Mouse (Mus musculus) heart, postnatal 0 days (tissue): ENCODE measurements around the gene Nrxn1. TPM values are rescaled to one million over a fixed set of nuclear protein-coding genes. Genes with fewer than 3 reads are reported as not detected.

ENCODE experiments used
- ATAC-seq: fragments of 200-750 bp; cut with Nextera tagmentation; 2 replicates; pipeline ENCODE4 v1.8.0; 2017; ENCODE audit warnings: low read depth, moderate number of reproducible peaks, moderate library complexity; ENCODE audit not compliant: insufficient read depth
- DNase-seq: peaks from one replicate; pipeline ENCODE4 v3.0.0-alpha.2; 2016; ENCODE audit warnings: low spot score
- H3K27ac ChIP-seq: fragments of 300-500 bp; sonication (generic); 2 replicates; pipeline ENCODE4 v1.5.1; 2014; ENCODE audit warnings: low read depth, mild to moderate bottlenecking
- H3K27me3 ChIP-seq: fragments of 300-500 bp; sonication (generic); 2 replicates; pipeline ENCODE4 v1.6.1; 2014; ENCODE audit warnings: low read length, mixed read lengths; ENCODE audit not compliant: control insufficient read depth, insufficient read depth
- H3K36me3 ChIP-seq: fragments of 300-500 bp; sonication (generic); replicated peaks from 2 replicates; pipeline ENCODE4 v1.6.1; 2014; ENCODE audit warnings: low read length, mixed read lengths; ENCODE audit not compliant: control insufficient read depth, insufficient read depth
- H3K4me1 ChIP-seq: fragments of 300-500 bp; sonication (generic); 2 replicates; pipeline ENCODE4 v1.6.1; 2014; ENCODE audit warnings: antibody characterized with exemption; ENCODE audit not compliant: control insufficient read depth, insufficient read depth
- H3K4me2 ChIP-seq: fragments of 300-500 bp; sonication (generic); 2 replicates; pipeline ENCODE4 v1.6.1; 2014; ENCODE audit warnings: low read depth, mild to moderate bottlenecking, low read length, moderate library complexity
- H3K4me3 ChIP-seq: fragments of 300-500 bp; sonication (generic); 2 replicates; pipeline ENCODE4 v1.5.1; 2014; ENCODE audit warnings: low read depth, low read length
- H3K9ac ChIP-seq: fragments of 300-500 bp; sonication (generic); replicated peaks from 2 replicates; pipeline ENCODE4 v1.6.1; 2014; ENCODE audit warnings: low read depth, low read length, mixed read lengths
- H3K9me3 ChIP-seq: fragments of 300-500 bp; sonication (generic); replicated peaks from 2 replicates; pipeline ENCODE4 v1.6.1; 2016; ENCODE audit warnings: low read length; ENCODE audit not compliant: control insufficient read depth
- CTCF ChIP-seq: IDR thresholded peaks from 2 replicates; pipeline ENCODE4 v1.5.1; 2016; ENCODE audit warnings: antibody characterized with exemption, control low read depth, low read depth
- EP300 ChIP-seq: IDR thresholded peaks from 2 replicates; pipeline ENCODE4 v1.6.1; 2016; ENCODE audit warnings: antibody characterized with exemption, low read depth
- WGBS: fragments of 180-500 bp; shearing (Covaris S2); extraction: QIAGEN DNeasy Blood & Tissue Kit; methylation state at CpG from one replicate; pipeline ENCODE4 v1.1.7; 2014; 5-methylcytosine and 5-hydroxymethylcytosine counted together
- polyA plus RNA-seq: library from polyadenylated mRNA; unstranded; fragments of >200 nt; fragmentation: Nextera tagmentation; extraction: Ambion mirVana; gene quantifications from 2 replicates; pipeline ENCODE4 v1.2.1, GENCODE M21; 2015
- total RNA-seq: library from RNA; depleted of rRNA; stranded (reverse); fragments of >200 nt; gene quantifications from 2 replicates; pipeline ENCODE4 v1.2.3, GENCODE M21; 2014; ENCODE audit warnings: low replicate concordance

Gene Nrxn1
- total and polyA plus RNA-seq, 2 experiments from 2014 or later, result 1.1 to 4.1 TPM

DNA sequence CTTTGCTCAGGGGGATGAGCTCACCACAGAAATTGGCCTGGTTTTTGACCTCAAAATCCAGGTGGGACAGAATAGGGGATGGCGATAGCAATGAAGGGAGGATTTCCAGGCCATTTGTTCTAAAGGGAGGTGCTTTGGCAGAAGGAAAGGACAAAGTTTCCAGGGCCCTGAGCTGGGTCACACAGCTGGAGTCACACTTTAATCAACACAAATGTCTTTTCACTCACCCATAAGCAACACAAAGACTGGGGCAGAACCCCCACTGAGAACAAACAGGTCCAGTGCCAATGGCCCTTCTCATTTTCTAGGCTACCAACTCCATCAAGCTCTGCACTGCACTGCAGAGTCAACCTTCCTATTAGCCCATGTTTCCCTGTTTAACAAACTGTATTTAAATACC, 249.0 kb downstream of the Nrxn1 start:
- no peak for TF ChIP-seq EP300
- TF ChIP-seq CTCF, result no peak
- H3K4me2 ChIP-seq, result no peak overlapping the region
- no peaks in the 10 kb centered on the region for H3K27me3 ChIP-seq
- ATAC-seq (no peak), DNase-seq (no peak)
- no peak overlapping the region for H3K27ac ChIP-seq
- no peak overlapping the region for H3K4me3 ChIP-seq
- no peak overlapping the region for H3K9ac ChIP-seq
- no peaks in the 10 kb centered on the region for H3K9me3 ChIP-seq
- H3K4me1 ChIP-seq, result no peaks in the 10 kb centered on the region
- H3K36me3 ChIP-seq, result no peaks in the 10 kb centered on the region
- WGBS, result 18% methylated on average over 1 of the region's 1 CpGs

GRCm38 (mm10) chr17:90843072-90843611, 249.7 kb downstream of the Nrxn1 start:
- Histone ChIP-seq H3K27ac (no peak overlapping the region), H3K36me3 (no peaks in the 10 kb centered on the region), H3K4me3 (no peak overlapping the region), H3K4me2 (no peak overlapping the region), H3K9ac (no peak overlapping the region), H3K27me3 (no peaks in the 10 kb centered on the region), H3K9me3 (no peaks in the 10 kb centered on the region), H3K4me1 (no peaks in the 10 kb centered on the region)
- TF ChIP-seq EP300 (no peak), CTCF (no peak)
- DNase-seq (no peak), ATAC-seq (no peak)

- no peak for TF ChIP-seq EP300
- TF ChIP-seq CTCF, result no peak
- no peaks in the 10 kb centered on the region for H3K9me3 ChIP-seq
- no peak overlapping the region for H3K9ac ChIP-seq
- no peaks in the 10 kb centered on the region for H3K27me3 ChIP-seq
- H3K4me3 ChIP-seq, result no peak overlapping the region
- no peaks in the 10 kb centered on the region for H3K4me1 ChIP-seq
- ATAC-seq (no peak), DNase-seq (no peak)
- no peaks in the 10 kb centered on the region for H3K36me3 ChIP-seq
- H3K4me2 ChIP-seq, result no peak overlapping the region
- H3K27ac ChIP-seq, result no peak overlapping the region
Measured at GRCm38 (mm10) chr17:90837022-90837414, 255.9 kb downstream of the Nrxn1 start.

GRCm38 (mm10) chr17:90836154-90837021, 256.5 kb downstream of the Nrxn1 start:
- DNase-seq (no peak), ATAC-seq (no peak)
- no peak overlapping the region for H3K4me3 ChIP-seq
- TF ChIP-seq EP300 (no peak), CTCF (no peak)
- H3K36me3 ChIP-seq, result no peaks in the 10 kb centered on the region
- WGBS, result 55% methylated on average over 4 of the region's 4 CpGs
- H3K9ac ChIP-seq, result no peak overlapping the region
- no peaks in the 10 kb centered on the region for H3K27me3 ChIP-seq
- H3K27ac ChIP-seq, result no peak overlapping the region
- no peaks in the 10 kb centered on the region for H3K9me3 ChIP-seq
- no peaks in the 10 kb centered on the region for H3K4me1 ChIP-seq
- no peak overlapping the region for H3K4me2 ChIP-seq

DNA sequence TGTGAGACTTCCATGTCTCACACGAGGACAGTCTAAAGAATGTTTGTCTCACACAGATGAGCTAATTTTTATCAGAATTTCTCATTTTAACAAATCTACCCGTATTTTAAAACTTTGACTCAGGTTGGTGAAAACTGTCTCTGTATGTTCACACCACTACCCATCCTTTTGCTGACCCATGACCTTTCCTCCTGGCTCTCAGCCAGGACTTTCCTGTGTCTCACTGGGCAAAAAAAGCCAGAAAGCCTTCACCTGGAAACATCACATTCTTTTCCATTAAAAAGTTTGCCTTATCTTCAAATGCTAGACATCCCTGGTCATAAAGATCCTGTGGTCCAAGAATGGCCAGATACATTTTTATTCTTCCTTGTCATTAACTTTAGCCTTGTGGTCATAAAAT, 274.5 kb downstream of the Nrxn1 start:
- no peaks in the 10 kb centered on the region for H3K9me3 ChIP-seq
- ATAC-seq (no peak), DNase-seq (no peak)
- H3K27me3 ChIP-seq, result no peaks in the 10 kb centered on the region
- H3K9ac ChIP-seq, result no peak overlapping the region
- no peak overlapping the region for H3K4me2 ChIP-seq
- H3K36me3 ChIP-seq, result no peaks in the 10 kb centered on the region
- TF ChIP-seq CTCF (no peak), EP300 (no peak)
- H3K4me3 ChIP-seq, result no peak overlapping the region
- no peaks in the 10 kb centered on the region for H3K4me1 ChIP-seq
- 45% methylated on average over 2 of the region's 2 CpGs for WGBS
- H3K27ac ChIP-seq, result no peak overlapping the region
